Mouse (Mus musculus) left cerebral cortex, postnatal 14 days (tissue): Measurements from ENCODE around the gene Gm38431. TPM values are rescaled to one million over a fixed set of nuclear protein-coding genes. Genes with fewer than 3 reads are reported as not detected.

Experiments
- DNase-seq, 2 experiments: peaks; one replicate each; pipeline ENCODE4 v3.0.0; 2021 to 2022; ENCODE audit warnings: low spot score in 2 of 2, mixed read lengths in 1 of 2
- intact Hi-C: fragments of 180-260 bp; cut with DNase I; formaldehyde crosslinking; loops from one replicate; pipeline ENCODE4 v1.15.1; 2025
- total RNA-seq, 2 experiments: library from RNA; stranded (reverse); gene quantifications; 2 replicates each; pipeline ENCODE4 v1.2.3; 2021

The Gm38431 gene
- total RNA-seq, 2 experiments from 2014 or later = 1.8 to 2.6 TPM

DNA sequence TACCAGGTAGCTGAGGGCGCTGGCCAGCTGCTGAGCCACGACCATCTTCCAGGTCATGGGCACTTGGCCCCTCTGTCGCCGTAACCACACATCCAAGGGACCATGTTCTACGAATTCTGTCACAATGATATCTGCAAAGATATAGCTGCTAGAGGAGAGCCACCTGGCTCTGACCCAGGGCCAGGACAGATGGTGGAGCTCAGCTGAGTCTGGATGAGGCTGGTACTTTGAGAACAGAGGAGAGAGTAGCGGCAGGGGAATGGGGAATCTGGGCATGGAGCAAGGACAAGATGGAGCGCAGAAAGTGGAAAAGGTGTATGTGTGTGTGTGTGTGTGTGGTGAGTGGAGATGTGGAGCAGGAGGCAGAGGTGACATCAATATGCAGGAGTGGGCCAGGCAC is 22.4 kb upstream of the Gm38431 start:
- intact Hi-C loops = no loop called here
- no peak for DNase-seq

DNA sequence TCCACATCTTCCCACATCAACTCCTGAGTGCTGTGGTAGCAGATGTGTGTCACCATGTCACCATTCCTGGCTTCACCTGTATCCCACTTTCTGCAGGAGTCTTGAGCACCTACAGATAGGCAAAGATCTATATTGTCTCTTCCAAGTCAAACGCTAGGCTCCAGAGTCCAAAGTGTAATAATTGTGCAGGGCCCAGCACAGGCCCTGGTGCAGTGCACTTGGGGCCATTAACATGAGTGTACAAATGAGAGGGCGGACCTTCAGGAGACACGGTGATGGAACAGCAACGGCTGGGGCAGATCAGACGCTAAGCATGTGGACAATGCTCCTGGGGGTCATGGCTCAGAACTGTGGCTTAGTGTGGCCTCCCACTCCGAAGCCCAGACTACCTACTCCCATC is 22.0 kb upstream of the Gm38431 start:
- intact Hi-C loops = no loop called here
- DNase-seq = no peak

DNA sequence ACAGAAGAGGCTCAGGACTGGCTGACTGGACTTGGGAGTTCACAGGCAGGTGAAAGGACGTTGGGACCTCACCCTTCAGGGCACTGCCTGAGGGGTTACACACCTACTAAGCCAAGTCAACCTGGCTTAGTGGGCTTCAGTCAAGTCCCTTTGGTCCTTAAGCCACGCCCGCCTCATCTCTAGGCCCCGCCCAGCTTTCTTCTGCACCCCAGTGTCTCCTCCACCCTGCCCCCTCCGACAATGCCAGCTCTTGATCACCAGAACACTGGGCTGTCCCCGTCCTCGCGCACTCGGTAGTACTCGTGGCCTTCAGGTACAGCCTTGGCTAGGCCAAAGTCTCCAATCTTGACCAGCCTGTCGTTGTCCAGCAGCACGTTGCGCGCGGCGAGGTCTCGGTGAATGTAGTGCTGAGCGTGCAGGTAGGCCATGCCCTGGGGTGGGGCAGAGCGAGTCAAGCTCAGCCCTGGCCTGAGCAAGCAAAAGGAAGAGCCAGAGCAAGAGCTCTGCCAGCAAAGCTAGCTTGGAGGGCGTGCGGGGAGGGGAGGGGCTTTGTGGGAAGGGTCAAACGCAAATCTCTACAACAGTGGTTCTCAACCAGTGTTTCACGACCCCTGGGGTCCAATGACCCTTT is 15.9 kb upstream of the Gm38431 start:
- intact Hi-C loops = no loop called here

DNA sequence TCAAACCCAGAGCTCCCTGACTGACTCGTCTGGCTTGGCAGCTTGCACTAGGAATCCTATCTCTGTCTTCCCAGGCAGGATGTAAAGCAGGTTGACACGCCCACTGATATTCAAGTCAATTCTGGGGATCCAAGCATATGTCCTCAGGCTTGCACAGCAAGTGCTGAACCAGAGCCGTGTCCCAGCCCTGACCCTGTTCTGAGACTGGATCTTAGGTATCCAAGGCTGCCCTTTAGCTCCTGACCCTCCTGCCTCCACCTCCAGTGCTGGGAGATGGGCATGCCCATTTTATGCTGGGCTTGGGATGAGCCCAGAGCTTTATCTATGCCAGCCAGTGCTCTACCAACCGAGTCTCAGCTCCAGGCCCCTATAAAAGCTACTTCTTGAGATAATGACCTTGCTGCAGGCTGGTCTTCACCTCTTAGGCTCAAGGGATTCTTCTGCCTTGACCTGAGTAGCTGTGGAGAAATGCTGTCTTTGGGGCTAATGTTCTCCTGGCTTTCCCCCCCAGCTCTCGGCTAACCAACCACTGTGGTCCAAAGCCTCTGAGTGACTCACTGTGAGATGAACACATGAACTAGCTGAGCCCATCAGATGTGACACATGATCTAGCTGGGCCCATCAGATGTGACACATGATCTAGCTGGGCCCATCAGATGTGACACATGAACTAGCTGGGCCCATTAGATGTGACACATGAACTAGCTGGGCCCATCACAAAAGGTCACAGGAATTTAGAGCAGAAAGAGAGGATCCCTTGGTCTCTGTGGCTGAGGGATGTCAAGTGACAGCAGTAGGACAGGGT is 14.2 kb upstream of the Gm38431 start:
- intact Hi-C loops = no loop called here
- DNase-seq = peak; percentile 23 to 33

More for the DNA sequence above, 15.9 kb upstream of the Gm38431 start:
- DNase-seq = no peak

DNA sequence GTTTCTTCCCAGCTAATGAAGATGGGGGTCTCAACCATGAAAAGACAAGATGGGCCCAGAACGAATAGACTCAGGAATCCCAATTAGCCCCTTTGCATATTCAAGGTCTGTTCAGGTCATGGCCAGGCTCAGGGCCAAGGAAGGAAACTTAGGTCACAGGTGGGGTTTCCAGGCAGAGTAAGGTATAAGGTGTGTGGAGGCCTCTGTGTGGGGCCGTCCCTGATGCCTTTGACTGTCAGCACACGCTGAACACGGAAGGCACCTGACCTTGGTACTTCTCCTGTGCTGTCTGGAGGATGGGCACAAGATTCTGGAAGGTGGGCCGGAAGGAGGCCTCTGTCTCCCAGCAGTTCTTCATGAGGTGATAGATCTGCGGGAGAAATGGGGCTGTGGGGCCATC is 13.0 kb upstream of the Gm38431 start:
- DNase-seq = no peak
- intact Hi-C loops = no loop called here

DNA sequence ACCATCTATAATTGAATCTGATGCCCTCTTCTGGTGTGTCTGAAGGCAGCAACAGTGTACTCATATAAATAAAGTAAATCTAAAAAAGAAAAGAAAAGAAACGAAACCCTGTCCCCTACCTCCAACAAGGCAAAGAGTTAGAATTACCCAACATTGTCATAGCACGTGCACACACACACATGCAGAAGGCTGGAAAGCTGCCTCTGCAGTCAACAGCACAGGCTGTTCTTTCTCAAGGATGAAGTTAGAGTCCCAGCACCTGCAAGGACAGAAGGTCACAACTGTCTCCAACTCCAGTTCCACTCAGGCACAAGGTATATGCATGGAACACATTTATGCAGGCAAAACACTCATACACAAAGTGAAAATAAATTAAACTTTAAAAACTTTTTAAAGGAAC is 10.3 kb upstream of the Gm38431 start:
- DNase-seq = no peak
- intact Hi-C loops = no loop called here

DNA sequence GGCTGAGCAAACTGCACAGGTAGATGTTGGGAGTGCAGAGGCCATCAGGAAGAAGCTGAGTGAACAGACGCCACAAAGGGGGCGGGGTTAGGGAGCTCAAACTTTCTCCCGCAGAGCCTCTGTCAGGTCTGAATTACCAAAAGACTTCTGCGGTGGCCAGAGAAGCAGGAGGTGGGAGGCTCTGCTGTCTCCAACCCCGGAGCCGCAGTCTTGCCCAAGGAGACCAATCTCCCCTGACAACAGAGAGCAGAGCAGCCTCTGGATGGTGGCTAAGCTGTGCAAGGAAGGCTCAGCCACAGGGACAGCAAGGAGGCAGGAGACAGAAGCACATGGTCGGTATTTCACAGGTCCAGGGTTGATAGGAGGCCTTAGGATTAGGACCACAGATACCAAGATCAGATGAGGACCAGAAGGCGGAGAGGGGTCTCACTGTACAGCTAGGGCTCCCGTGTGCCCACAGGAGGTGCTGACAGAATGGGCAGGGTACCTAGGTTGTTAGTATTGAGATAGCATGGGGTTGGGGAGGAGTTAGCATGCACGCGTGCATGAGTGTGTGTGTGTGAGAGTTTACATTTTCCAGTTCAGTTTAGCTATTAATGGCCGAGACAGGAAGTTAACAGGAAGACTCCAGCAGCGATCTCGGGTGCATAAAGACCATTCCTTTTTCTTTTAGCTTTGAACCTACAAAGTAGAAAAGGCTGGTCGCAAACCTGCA is 8.8 kb upstream of the Gm38431 start:
- DNase-seq = no peak
- intact Hi-C loops = no loop called here

DNA sequence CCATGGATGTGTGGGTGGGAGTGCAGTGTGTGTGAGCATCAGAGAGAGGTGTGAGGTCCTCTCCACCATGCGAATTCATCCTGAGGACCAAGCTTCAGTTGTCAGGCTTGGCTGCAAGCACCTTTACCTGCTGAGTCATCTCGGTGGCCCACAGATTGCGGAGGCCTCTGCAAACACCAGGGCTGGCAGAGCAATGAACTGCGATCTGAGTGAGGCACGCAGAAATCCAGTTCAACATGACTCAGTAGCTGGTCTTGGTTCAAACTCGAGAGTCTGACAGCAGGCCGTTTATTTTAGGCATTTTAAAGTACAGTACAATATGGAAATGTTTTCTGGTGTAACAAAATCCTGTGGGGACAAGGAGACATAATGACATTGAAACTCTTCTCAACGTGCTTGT is 6.0 kb upstream of the Gm38431 start:
- intact Hi-C loops = no loop called here
- DNase-seq = peak; percentile 52 to 73

DNA sequence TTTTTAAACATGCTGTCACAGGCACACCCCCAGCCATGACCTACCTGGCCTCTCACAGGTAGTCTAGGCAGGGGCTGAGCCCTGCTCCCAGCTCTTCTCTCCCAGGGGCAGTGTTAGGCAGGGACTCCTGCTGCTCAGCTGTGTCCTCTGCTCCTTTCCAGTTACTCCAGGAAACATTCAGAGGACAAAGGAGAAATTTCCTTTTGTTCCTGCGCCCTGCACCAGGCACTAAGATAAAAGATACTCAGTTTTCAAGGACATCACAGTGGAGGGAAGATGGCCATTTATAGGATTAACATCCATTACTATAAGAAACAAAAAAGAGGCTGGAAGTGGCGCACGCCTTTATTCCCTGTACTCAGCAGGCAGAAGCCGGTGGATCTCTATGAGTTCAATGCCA is 4.2 kb upstream of the Gm38431 start:
- no peak for DNase-seq
- intact Hi-C loops = no loop called here

DNA sequence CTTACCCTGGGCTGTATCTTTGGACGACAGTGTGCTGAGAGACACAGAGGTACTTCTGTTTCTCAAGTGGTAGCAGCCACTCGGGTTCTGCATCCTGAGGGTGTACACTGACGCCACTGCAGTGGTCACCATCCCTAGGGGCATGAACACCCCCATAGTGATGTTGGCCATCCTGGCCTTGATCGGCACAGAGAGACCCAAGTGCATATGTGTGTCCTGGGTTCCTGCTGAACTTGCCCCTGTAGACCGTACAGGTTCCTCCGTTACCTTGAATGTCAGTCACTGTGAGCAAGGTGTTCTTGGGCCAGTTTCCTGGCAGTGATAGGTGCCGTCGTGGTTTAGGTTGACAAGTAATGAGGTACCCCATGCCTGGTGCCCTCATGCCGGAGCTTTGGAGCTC is 1.6 kb upstream of the Gm38431 start:
- DNase-seq = no peak
- intact Hi-C loops = loop anchor here (5.0 kb wide), 2 partner anchors 34 to 61 kb away; partner anchors contain the start of gene Icam5

DNA sequence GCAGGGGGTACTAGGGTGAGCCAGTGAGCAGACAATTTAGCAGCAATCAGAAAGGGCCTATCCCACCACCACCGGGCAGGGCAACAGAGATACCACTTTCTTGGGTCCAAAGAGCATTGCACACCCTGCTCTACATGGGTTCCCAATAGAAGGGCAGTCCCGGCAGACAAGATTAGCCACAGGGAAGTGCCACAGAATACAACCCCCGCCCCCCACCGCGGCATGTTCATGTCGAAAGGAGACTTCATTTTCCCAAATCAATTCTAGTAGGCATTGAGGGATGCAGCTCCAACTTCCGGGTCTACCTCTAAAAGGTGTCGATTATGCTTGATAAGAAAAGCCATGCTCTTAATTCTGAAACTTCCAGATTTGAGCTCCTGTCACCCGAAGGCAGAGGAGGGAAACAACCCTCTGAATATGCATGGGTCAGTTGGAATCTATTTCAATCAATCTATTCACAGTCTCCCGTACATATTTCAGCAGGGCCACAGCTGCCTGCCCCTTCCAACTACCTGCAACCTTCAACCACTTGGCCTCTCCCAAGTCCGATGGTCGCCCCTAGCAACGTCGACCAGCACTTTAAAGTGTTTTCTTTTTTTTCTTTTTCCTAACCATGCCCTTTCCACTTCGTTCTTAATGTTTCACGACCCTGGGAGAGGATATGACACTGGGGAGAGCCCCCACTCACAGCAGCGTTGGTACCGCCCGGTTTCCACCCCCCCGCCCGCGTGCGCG is 658 bp downstream of the Gm38431 start:
- intact Hi-C loops = loop anchor here (5.0 kb wide), 2 partner anchors 36 to 59 kb away; partner anchors contain the start of gene Icam5
- DNase-seq = no peak

DNA sequence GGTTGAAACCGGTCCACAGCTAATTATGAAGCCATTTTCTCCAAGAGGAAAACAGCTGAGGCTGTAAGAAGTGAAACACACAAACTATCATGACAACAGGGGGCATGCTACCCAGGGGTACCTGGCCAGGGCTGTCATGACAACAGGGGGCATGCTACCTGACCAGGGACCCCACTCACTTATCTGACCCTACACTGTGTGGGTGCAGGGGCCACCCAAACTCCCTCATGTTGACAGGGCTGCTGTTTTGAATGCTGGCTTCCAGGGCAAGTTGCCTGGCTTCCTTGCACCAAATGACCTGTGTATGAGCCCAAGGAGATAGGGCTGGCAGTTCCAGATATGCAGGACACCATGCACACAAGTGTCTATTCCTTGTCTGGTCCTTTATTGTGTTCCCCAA is 1.3 kb downstream of the Gm38431 start:
- intact Hi-C loops = loop anchor here (5.0 kb wide), 2 partner anchors 37 to 58 kb away; partner anchors contain the start of gene Icam5
- DNase-seq = no peak

DNA sequence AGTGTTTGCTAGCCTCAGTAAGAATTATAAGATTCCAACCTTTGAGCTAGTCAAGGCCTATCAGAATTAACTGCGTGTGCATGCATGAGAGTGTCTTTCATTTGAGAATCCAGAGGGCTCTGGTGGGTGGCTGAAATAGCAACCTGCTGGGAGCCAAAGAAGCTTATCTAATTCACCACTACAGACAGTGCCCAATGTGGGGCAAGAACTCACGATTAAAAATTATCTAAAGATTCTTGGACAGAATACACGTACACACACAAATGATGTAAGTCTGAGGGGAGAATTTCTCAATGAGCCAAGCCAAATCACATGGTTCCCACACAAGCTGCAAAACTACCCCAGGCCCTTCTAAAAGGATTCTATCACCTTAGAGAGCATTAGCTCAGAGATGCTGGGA is 8.5 kb downstream of the Gm38431 start:
- no peak for DNase-seq
- intact Hi-C loops = no loop called here

DNA sequence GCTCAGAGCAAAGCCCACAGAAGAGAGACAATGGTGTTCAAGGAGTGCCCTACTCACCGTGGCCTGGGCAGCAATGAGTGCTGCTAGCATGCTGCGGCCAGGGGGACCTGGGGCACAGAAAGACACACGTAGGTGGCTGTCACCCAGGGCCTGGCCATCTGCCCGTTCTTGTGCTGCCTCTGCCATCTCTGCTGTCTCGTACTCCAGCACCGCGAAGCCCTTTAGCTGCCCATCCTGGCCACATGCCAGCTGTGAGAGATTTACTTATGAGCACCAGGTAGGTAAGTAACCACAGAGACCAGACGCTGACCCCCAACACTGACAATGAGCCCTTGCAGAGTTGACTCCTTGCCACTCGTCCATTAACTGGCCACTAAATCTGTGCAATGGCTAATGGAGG is 10.7 kb downstream of the Gm38431 start:
- intact Hi-C loops = no loop called here
- no peak for DNase-seq

DNA sequence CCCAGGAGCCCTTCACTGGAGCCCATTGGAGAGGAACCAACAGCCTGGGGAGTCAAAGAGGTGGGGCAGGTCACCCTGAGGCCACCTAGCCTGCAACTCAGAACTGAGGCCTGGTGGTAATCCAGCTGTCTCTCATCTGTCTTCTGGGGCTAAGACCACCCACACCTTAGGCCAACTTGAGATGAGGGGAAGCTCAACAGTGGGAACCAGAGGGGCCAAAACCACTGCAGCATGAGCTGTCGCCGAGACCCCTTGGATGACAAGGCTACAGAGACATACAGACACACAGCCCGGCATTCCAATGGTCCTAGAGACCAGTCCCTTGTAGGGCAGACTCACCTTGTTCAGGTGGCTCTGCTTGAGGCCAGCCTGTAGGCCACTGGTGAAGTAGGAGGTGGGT is 16.2 kb downstream of the Gm38431 start:
- intact Hi-C loops = no loop called here
- no peak for DNase-seq

DNA sequence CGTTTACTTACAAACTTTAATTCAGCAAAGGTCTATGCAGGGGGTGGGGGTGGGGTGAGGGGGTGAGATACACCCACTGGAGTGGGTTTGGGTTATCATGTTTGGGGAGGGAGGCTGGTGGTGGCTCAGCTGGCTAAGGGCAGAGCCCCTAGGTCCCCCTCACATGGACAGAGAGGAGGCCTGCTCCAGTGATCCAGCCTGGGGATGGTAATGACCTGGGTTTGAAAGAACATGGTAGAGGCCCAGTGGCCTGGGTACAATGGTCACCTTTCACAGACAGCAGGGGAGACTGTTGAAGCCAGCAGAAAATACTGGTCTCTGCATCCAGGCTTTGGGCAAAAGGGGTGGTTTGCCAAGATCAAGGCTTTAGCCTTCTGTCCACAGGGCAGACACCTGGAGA is 17.6 kb downstream of the Gm38431 start:
- DNase-seq = no peak
- intact Hi-C loops = no loop called here

DNA sequence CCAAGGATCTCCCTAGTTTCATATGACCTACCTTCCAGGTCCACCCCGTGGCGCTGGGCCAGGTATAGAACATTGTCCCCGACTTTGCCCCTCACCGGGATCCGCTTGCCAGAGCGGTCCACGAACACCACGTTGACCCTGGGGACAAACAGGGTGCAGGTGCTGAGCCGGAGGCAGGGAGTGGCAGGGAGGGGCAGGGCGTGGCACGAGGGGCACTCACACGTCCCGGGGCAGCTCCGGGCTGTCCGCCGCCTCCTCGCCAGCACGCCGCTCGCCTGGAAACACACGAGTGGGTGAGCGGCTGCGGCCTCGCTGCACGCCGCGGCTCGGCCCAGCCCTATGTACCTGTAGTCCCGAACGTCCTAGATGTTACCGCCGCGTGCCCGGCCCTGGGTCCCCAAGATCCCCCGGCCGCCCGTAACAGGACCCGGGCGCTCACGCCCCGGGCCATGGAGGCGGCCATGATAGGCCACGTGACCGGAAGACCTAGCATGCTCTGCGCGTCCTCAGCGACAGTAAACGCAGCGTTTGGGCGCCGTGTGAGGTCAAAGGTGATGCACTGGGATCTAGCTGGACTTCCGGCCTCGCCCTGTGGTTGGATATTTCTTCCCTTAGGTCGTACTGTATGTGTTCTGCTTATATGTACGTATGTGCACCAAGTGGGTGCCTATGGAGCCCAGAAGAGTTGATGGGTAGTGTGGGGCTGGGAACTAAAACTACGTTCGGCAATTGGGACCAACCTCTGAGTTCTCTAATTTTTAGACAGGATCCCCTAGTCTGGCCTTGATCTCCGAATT is 18.6 kb downstream of the Gm38431 start, which contains the start of the genes Gm49373 and Fdx1l:
TSS of gene Gm49373 (minus strand) at position 53 of the 797 bp plus-strand sequence.
TSS of gene Fdx1l (minus strand) at position 571 of the 797 bp plus-strand sequence.
- peak; percentile 93 to 94 for DNase-seq
- intact Hi-C loops = loop anchor here (2.0 kb wide), 1 partner anchor 40 kb away; the partner anchor contains the start of gene Icam5

DNA sequence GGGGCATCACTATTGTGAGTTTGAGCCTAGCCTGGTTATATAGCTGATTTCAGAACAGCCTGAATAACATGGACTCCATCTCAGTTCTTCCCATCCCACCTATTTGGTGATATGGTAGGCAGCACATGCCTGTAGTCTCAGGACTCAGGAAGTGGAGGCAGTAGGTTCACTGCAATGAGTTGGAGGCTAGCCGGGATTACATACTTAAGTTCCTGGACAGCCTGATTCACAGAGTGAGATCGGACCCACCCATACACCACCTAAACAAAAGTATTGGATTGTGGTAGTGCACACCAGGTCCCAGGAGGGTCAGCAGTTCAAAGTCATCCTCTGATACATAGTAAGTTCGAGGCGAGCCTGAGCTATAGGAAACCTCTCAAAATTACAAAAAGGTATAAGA is 19.2 kb downstream of the Gm38431 start:
- no peak for DNase-seq
- intact Hi-C loops = loop anchor here (2.0 kb wide), 1 partner anchor 40 kb away; the partner anchor contains the start of gene Icam5
